Mouse (Mus musculus) lung, postnatal 14 days (tissue): Measurements from ENCODE around the gene Arrdc5.
A peak's percentile ranks its signal among the peaks of the same experiment; 100 is the strongest.

Experiments
- DNase-seq: peaks from one replicate; pipeline ENCODE4 v3.0.0; 2021

Arrdc5 gene

GRCm38 (mm10) chr17:56251136-56251829 lies 48.8 kb downstream of the Arrdc5 start:
- DNase-seq = peak; percentile 82

GRCm38 (mm10) chr17:56245608-56246007 lies 54.5 kb downstream of the Arrdc5 start:
- no peak for DNase-seq
